1 mouse cellular context compared by ENCODE assay signal in the genomic region with DNA sequence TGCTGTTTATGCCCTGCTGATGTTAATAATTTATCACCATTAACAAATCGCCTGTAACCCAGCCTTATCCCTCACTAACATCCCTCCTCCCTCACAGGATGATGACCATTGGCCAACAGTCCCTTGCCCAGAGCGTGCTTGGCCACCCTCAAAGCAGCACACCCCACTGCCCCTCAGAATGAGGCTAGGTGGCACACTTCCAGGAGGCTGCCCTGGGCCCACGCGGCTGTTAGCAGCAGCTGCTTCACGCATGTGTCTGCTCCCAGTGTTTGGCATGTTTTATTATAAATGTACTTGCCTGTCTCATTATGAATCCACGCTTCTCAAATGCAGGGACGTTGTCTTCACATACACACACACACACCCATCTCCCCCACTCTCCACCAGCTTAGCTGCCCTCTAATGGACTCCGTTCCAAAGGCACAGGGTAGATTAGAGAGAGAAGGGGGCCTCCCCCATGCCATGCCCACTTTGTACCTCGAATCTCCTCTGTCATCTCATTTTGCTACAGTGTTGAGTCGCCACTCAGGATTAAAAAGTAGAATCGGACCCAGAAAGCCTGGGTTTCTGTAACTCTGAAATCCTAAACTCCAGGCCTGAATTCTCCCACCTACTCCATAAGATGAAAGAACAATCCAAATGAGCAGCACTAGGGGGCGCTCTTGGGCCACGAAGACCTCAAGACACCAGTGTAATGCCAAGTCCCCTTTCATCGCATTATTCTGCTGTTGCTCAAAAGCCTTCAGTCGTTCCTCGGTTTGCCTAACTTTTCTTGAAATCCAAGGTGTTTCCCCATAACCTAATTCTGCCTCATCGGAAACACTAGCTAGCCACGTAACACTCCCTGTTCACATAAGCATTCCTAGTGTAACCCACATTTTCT.
TF ChIP-seq lines count a peak whose summit lies in the region.

No protein-coding gene starts in this region.

TF ChIP-seq in myocyte, 11 proteins besides CTCF, POLR2A, EP300 and RAD21:
- TF ChIP-seq MYOD1 (IDR thresholded peaks at IDR 0.05; ENCODE audit: control insufficient read depth in 1 of 3, insufficient read length in 2 of 3, low read depth in 2 of 3): peak in 2 of 3 experiments; percentile 12 to 42
- TF ChIP-seq POLR2AphosphoS2 (IDR thresholded peaks at IDR 0.05; ENCODE audit: insufficient read length, low read depth): no peak
- peak in 2 of 3 experiments; percentile 39 to 63 for TF ChIP-seq MYOG (IDR thresholded peaks at IDR 0.05; ENCODE audit: control insufficient read depth in 1 of 3, insufficient read depth in 1 of 3, insufficient read length in 2 of 3, low read depth in 2 of 3)
TF ChIP-seq in myocyte: peak in this region for 2.
